Mouse (Mus musculus) midbrain, embryonic 14.5 days (tissue): ENCODE measurements around the gene Shld2. TPM values are rescaled to one million over a fixed set of nuclear protein-coding genes. Genes with fewer than 3 reads are reported as not detected.
A peak's percentile ranks its signal among the peaks of the same experiment; 100 is the strongest.

Experiments used
- ATAC-seq: fragments of 200-750 bp; cut with Nextera tagmentation; 2 replicates; pipeline ENCODE4 v1.8.0; 2017; ENCODE audit warnings: moderate number of reproducible peaks, moderate library complexity; ENCODE audit not compliant: low FRiP score, low TSS enrichment
- DNase-seq: peaks from one replicate; pipeline ENCODE4 v3.0.0-alpha.2; 2015
- H3K27ac ChIP-seq: fragments of 300-500 bp; sonication (generic); replicated peaks from 2 replicates; pipeline ENCODE4 v1.5.1; 2014; ENCODE audit warnings: mild to moderate bottlenecking, low read depth, low read length, moderate library complexity
- H3K27me3 ChIP-seq: fragments of 300-500 bp; sonication (generic); 2 replicates; pipeline ENCODE4 v1.6.1; 2014; ENCODE audit warnings: low read length, control low read depth, mixed read lengths; ENCODE audit not compliant: control insufficient read depth, insufficient read depth
- H3K36me3 ChIP-seq: fragments of 300-500 bp; sonication (generic); 2 replicates; pipeline ENCODE4 v1.6.1; 2014; ENCODE audit warnings: low read length, control low read depth; ENCODE audit not compliant: control insufficient read depth, insufficient read depth
- H3K4me1 ChIP-seq: fragments of 300-500 bp; sonication (generic); 2 replicates; pipeline ENCODE4 v1.6.1; 2014; ENCODE audit warnings: mild to moderate bottlenecking, antibody characterized with exemption, low read length, control low read depth; ENCODE audit not compliant: control insufficient read depth, insufficient read depth
- H3K4me2 ChIP-seq: fragments of 300-500 bp; sonication (generic); 2 replicates; pipeline ENCODE4 v1.6.1; 2014; ENCODE audit warnings: mild to moderate bottlenecking, low read length, moderate library complexity
- H3K4me3 ChIP-seq: fragments of 300-500 bp; sonication (generic); replicated peaks from 2 replicates; pipeline ENCODE4 v1.5.1; 2014; ENCODE audit warnings: low read depth, low read length
- H3K9ac ChIP-seq: fragments of 300-500 bp; sonication (generic); replicated peaks from 2 replicates; pipeline ENCODE4 v1.6.1; 2014; ENCODE audit warnings: mild to moderate bottlenecking, low read length, moderate library complexity
- H3K9me3 ChIP-seq: fragments of 300-500 bp; sonication (generic); 2 replicates; pipeline ENCODE4 v1.6.1; 2016; ENCODE audit warnings: low read length, control low read depth, mixed read lengths; ENCODE audit not compliant: control insufficient read depth
- WGBS: fragments of 180-500 bp; shearing (Covaris S2); extraction: QIAGEN DNeasy Blood & Tissue Kit; methylation state at CpG from one replicate; pipeline ENCODE4 v1.1.7; 2014; 5-methylcytosine and 5-hydroxymethylcytosine counted together
- polyA plus RNA-seq: library from polyadenylated mRNA; unstranded; fragments of >200 nt; fragmentation: Nextera tagmentation; extraction: Ambion mirVana; gene quantifications from 2 replicates; pipeline ENCODE4 v1.2.1, GENCODE M21; 2014

Shld2 gene
- polyA plus RNA-seq, 1 experiment from 2014 or later, result 8.1 TPM

DNA sequence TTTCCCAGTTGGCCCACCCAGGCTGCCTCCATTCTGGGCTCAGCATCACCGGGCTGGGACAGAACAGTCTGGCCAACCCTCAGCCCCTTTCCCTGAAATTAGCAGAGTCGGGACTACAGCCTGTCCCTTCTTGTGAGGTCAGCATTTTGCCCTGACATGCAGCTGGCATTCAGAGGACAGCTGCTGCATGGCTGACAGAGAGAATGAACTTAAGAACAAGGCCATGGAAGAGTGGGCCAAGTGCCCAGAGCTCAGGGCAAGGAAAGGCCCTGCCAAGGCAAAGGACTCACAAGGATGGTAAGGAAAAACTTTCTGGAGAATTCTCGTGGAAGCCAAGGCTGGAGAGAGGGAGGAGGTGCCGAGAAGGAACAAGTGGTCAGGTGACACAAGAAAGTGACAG is 113.6 kb downstream of the Shld2 start:
- H3K4me3 ChIP-seq, result no peak overlapping the region
- WGBS, result 58% methylated on average over 4 of the region's 4 CpGs
- no peak for ATAC-seq
- H3K27me3 ChIP-seq, result no peaks in the 10 kb centered on the region
- DNase-seq, result no peak
- no peak overlapping the region for H3K9ac ChIP-seq
- H3K4me1 ChIP-seq, result peaks cover 17% of the 10 kb centered on the region; the same call in 1 of the 2 replicates
- H3K27ac ChIP-seq, result no peak overlapping the region
- H3K9me3 ChIP-seq, result no peaks in the 10 kb centered on the region
- peaks cover 24% of the 10 kb centered on the region for H3K36me3 ChIP-seq
- H3K4me2 ChIP-seq, result no peak overlapping the region

DNA sequence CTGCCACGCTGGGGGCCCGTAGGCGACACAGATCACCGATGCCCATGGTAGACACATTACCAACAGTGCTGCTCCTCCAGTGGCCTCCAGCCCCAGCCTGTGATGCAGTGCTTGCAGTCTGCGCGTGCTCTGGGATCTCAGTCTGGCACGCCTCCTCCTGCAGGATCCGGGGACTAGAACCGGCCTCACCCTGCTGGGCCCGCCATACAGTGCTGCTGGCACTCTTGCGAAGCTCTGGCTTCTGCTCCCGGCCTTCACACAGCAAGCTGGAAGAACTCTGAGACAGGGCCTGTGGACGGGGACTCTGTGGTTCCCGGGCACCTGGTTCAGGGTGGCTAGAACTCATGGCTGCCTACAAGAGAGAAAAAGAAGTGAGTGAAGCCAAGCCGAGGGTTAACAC is 114.8 kb downstream of the Shld2 start:
- H3K9me3 ChIP-seq, result no peaks in the 10 kb centered on the region
- no peak overlapping the region for H3K9ac ChIP-seq
- peaks cover 14% of the 10 kb centered on the region; the same call in 1 of the 2 replicates for H3K4me1 ChIP-seq
- no peaks in the 10 kb centered on the region for H3K27me3 ChIP-seq
- H3K27ac ChIP-seq, result no peak overlapping the region
- H3K4me3 ChIP-seq, result no peak overlapping the region
- WGBS, result 91% methylated on average over 15 of the region's 15 CpGs
- DNase-seq (no peak), ATAC-seq (no peak)
- no peak overlapping the region for H3K4me2 ChIP-seq
- peaks cover 24% of the 10 kb centered on the region for H3K36me3 ChIP-seq

DNA sequence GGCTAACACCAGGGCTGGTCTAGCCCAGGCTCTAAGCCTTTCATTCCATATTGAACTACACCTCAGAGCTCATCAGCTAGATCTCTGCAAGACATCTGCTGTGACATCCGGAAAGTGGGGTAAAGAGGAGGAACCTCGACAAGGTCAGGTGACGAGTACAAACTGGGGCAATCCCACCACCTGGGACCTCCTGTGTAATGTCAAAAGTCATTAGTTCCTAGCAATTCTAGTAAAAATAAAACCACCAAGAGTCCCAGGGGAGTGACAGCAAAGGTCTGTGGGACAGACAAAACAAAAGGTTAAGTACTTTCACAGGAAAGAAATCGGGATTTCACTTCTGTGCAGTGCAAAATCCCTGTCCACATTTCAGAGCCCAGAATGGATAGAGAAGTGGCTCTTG is 116.4 kb downstream of the Shld2 start:
- Histone ChIP-seq H3K4me3 (no peak overlapping the region), H3K4me1 (no peaks in the 10 kb centered on the region), H3K9me3 (no peaks in the 10 kb centered on the region), H3K36me3 (peaks cover 24% of the 10 kb centered on the region), H3K9ac (no peak overlapping the region), H3K27ac (no peak overlapping the region), H3K4me2 (no peak overlapping the region), H3K27me3 (no peaks in the 10 kb centered on the region)
- DNase-seq, result no peak
- ATAC-seq, result no peak
- 83% methylated on average over 4 of the region's 4 CpGs for WGBS

DNA sequence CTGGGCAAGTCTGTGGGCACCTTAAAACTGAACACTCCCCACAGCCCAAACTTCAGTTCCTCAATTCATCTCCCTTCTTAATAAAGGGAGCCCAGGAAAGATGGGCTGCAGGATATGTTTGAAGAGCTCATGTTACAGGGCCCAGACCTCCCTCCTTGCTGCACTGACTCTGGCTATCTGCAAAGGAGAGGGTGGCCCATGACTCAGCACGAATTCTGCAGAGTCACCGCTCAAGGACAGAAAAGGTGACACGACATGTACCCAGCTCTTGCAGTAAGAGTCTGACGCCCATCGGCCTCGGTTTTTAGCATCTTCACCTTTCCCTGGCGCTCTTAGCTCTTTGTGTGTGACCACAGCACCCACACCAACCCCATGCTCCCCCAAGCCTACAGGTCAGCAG is 119.9 kb downstream of the Shld2 start:
- H3K9me3 ChIP-seq, result no peaks in the 10 kb centered on the region
- no peak for DNase-seq
- 81% methylated on average over 7 of the region's 7 CpGs for WGBS

DNA sequence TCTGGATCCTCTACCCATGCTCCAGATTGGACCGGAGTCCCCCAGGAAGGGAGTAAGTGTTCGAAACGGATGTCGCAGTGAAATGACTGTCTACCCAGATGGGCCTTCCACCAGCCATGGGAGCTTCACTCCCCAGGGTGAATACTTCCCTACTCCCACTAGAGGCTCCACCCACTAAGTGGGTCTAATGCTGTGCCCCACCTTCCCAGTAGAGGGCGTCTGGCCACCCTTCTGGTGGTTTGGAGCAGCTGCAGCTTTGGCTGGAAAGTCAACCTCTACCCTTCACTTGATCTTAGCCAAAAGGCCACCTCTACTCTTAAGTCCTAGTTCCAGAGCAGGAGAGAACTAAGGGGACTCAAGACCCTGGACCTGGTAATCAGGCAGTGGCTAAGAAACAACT is 121.7 kb downstream of the Shld2 start:
- WGBS, result 61% methylated on average over 5 of the region's 5 CpGs
- H3K27ac ChIP-seq, result no peak overlapping the region
- H3K36me3 ChIP-seq, result peaks cover 5% of the 10 kb centered on the region; the same call in 1 of the 2 replicates
- no peak overlapping the region for H3K9ac ChIP-seq
- H3K4me1 ChIP-seq, result no peaks in the 10 kb centered on the region
- no peak overlapping the region for H3K4me2 ChIP-seq
- H3K9me3 ChIP-seq, result no peaks in the 10 kb centered on the region
- H3K27me3 ChIP-seq, result no peaks in the 10 kb centered on the region
- no peak for ATAC-seq
- no peak overlapping the region for H3K4me3 ChIP-seq
- peak; percentile 22 for DNase-seq

More for the DNA sequence above, 119.9 kb downstream of the Shld2 start:
- no peak overlapping the region for H3K4me2 ChIP-seq
- peaks cover 22% of the 10 kb centered on the region for H3K36me3 ChIP-seq
- H3K27me3 ChIP-seq, result no peaks in the 10 kb centered on the region
- H3K4me1 ChIP-seq, result no peaks in the 10 kb centered on the region
- no peak for ATAC-seq
- no peak overlapping the region for H3K27ac ChIP-seq
- no peak overlapping the region for H3K9ac ChIP-seq
- no peak overlapping the region for H3K4me3 ChIP-seq

Other genes with a start within 250 kb of the Shld2 start
- gene Anxa8, start 224.5 kb downstream of the Shld2 start, polyA plus RNA-seq, result not detected in 2 replicates
- not detected in 2 replicates for gene A630023A22Rik, start 207.7 kb downstream of the Shld2 start, polyA plus RNA-seq
- 0.13 and 0.18 TPM in 2 replicates for gene Npy4r, start 158.0 kb downstream of the Shld2 start, polyA plus RNA-seq
- gene Gprin2, start 108.8 kb downstream of the Shld2 start, polyA plus RNA-seq, result 5.7 and 6.8 TPM in 2 replicates
- 0.28 and 0.42 TPM in 2 replicates for gene Syt15, start 90.9 kb downstream of the Shld2 start, polyA plus RNA-seq
- gene Glud1, start 234 bp upstream of the Shld2 start, polyA plus RNA-seq, result 95.7 and 109 TPM in 2 replicates
- not detected in 2 replicates for gene Fam25c, start 44.9 kb upstream of the Shld2 start, polyA plus RNA-seq
- gene Sncg, start 64.3 kb upstream of the Shld2 start, polyA plus RNA-seq, result 55.8 and 59.8 TPM in 2 replicates
- 1.8 and 4.2 TPM in 2 replicates for gene Mmrn2, start 65.0 kb upstream of the Shld2 start, polyA plus RNA-seq
- 16.3 and 25.9 TPM in 2 replicates for gene Bmpr1a, start 192.8 kb upstream of the Shld2 start, polyA plus RNA-seq
- not detected in 2 replicates for gene 9230112D13Rik, start 212.3 kb upstream of the Shld2 start, polyA plus RNA-seq